Mouse (Mus musculus): Measurements from ENCODE around the gene Ecm1.

DNA sequence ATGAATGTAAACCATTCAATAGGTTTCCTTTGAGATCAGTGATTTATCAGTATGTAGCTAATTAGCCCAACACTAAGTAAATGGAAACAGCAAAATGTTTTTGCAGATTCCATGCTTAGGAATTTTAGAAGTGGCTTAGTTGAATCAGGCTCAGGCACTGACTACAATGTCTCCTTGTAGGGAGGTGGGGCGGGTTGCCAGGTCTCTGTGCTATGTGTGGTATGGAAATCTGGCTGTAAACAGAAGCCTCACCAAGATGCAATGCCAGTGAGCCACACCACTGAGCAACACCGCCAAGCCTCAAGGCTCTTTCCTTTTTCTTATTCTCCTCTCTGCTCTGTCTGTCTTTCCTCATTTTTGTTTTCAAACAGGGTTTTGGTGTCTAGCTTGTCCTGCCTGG is 10.5 kb downstream of the Ecm1 start:
- TF ChIP-seq CTCF (IDR thresholded peaks at IDR 0.05; ENCODE audit: extremely low read depth, insufficient read depth, insufficient read length, insufficient replicate concordance) (no peak), POLR2A (IDR thresholded peaks at IDR 0.05; ENCODE audit: low read depth, low read length) (no peak)

Measured in spleen, adult 2 months (tissue).